In the genomic region with DNA sequence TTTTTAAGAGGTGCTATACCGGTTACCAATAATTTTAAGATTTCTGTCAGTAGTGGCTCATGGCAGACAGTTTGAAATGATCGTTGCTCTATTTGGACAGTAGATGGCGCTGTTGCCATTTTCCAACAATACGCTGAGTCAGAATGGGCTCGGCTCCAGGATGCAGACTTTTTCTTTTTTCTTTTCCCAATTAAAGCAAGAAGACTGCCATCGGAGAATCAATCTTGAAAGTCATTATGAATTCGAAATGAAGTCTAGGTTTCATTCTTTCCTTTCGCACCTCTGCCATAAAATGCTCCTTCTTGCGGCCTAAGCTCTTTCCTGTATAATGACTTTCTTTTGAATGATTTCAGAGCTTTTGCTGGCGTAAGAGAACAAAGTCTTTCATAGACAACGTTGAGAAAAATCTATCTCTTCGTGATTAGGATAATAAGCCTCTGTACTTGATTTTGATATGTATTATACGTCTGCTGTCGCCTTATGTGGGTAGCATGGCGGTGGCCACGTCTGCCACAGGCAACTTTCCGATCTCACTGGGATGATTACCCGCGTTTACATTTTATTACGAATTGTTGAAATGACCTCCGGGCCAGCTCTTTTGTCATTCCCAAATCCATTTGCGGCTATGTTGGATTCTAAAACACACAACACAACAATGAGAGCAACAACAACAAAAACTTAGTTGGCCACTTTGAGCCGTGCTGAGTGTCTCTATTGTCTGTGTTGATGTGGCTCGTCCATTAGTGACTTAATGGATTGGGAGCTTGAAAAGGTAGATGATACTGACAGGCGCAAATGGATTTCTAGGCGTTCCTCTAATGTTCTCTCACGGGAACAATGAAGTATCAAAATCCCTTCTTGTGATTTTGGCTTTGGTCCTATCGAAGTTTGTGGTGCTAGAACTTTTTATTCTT, we compare ENCODE assay signal across 8 mouse cellular contexts. TPM values are rescaled to one million over a fixed set of nuclear protein-coding genes. Genes with fewer than 3 reads are reported as not detected.
A peak's percentile ranks its signal among the peaks of the same experiment; 100 is the strongest.
DNase-seq lines count a peak whose midpoint lies in the region; ATAC-seq and TF ChIP-seq lines count a peak whose summit lies in the region.

No protein-coding gene starts in this region.

- TF ChIP-seq CTCF in CH12.LX (conservative IDR thresholded peaks at IDR 0.05 in 1 of 2, IDR thresholded peaks at IDR 0.05 in 1 of 2; ENCODE audit: low read depth in 2 of 2, low read length in 2 of 2), result peak; percentile 59 to 75; a peak in 3 of 4 replicates

- no peak overlapping the region for H3K9ac ChIP-seq in CH12.LX (ENCODE audit: insufficient read depth, low read depth)
- H3K9ac ChIP-seq in embryonic facial prominence, embryonic 12.5 days, result no peak overlapping the region
- no peak overlapping the region for H3K9ac ChIP-seq in heart, embryonic 14.5 days (ENCODE audit: low read length)
- H3K9ac ChIP-seq in liver, embryonic 11.5 days (ENCODE audit: low read depth, low read length), result no peak overlapping the region
- peak overlapping the region; percentile 50 for H3K9ac ChIP-seq in neural tube, embryonic 11.5 days (ENCODE audit: low read length)

- no peaks in the 10 kb centered on the region for H3K27me3 ChIP-seq in CH12.LX (replicated peaks)
- H3K27me3 ChIP-seq in embryonic facial prominence, embryonic 12.5 days, result no peaks in the 10 kb centered on the region
- H3K27me3 ChIP-seq in heart, embryonic 14.5 days (ENCODE audit: control insufficient read depth, insufficient read depth, low read length), result no peaks in the 10 kb centered on the region
- no peaks in the 10 kb centered on the region for H3K27me3 ChIP-seq in liver, embryonic 11.5 days (replicated peaks; ENCODE audit: control insufficient read depth, insufficient read depth, low read length)
- no peaks in the 10 kb centered on the region for H3K27me3 ChIP-seq in neural tube, embryonic 11.5 days (ENCODE audit: control insufficient read depth, insufficient read depth, low read length)

- in situ Hi-C loops in CH12.LX (cut with MboI; ENCODE audit: low pct_ligation_motif_present, low pct_unique_long_range_greater_than_20kb, low sequenced_read_pairs), result no loop called here

- peak; percentile 74 for DNase-seq in CH12.LX (ENCODE audit: extremely low read depth)
- peak; percentile 74 for DNase-seq in adrenal gland, postnatal 14 days
- peak; percentile 66 for DNase-seq in kidney, postnatal 14 days
- peak; percentile 36 for DNase-seq in liver, embryonic 11.5 days (ENCODE audit: low spot score)
- DNase-seq in neural tube, embryonic 11.5 days (ENCODE audit: low spot score), result peak; percentile 69
- peak; percentile 71 for DNase-seq in thymus, postnatal 14 days

- no peak for TF ChIP-seq POLR2A in CH12.LX (IDR thresholded peaks at IDR 0.05; ENCODE audit: low read depth, low read length)

- no peaks in the 10 kb centered on the region for H3K4me1 ChIP-seq in CH12.LX (ENCODE audit: control insufficient read depth in 1 of 2, insufficient read depth in 2 of 2)
- H3K4me1 ChIP-seq in embryonic facial prominence, embryonic 12.5 days, result no peaks in the 10 kb centered on the region
- 0 out of 4 replicates have a peak, but pooled peaks cover 0 to 2% of the 10 kb centered on the region in 2 experiments for H3K4me1 ChIP-seq in heart, embryonic 14.5 days (ENCODE audit: control insufficient read depth in 2 of 2, insufficient read depth in 2 of 2, low read length in 2 of 2)
- no peaks in the 10 kb centered on the region for H3K4me1 ChIP-seq in liver, embryonic 11.5 days (replicated peaks; ENCODE audit: control insufficient read depth, insufficient read depth, low read length)
- H3K4me1 ChIP-seq in neural tube, embryonic 11.5 days (ENCODE audit: control insufficient read depth, insufficient read depth, low read length), result no peaks in the 10 kb centered on the region

- dilution Hi-C loops in CH12.LX (cut with MboI; ENCODE audit: extremely low pct_ligation_motif_present, extremely low pct_unique_long_range_greater_than_20kb, low sequenced_read_pairs), result no loop called here

- H3K4me3 ChIP-seq in CH12.LX (replicated peaks in 1 of 3; ENCODE audit: low read depth in 2 of 3, low read length in 2 of 3, poor library complexity in 1 of 3), result no peak overlapping the region
- 0 out of 2 replicates have a peak overlapping the region, but pooled peaks have one; percentile 14 for H3K4me3 ChIP-seq in embryonic facial prominence, embryonic 12.5 days
- H3K4me3 ChIP-seq in heart, embryonic 14.5 days (ENCODE audit: control insufficient read depth in 1 of 2, insufficient read depth in 1 of 2, low read depth in 1 of 2, low read length in 2 of 2), result no peak overlapping the region
- H3K4me3 ChIP-seq in liver, embryonic 11.5 days (ENCODE audit: low read depth, low read length), result no peak overlapping the region
- peak overlapping the region; percentile 28 for H3K4me3 ChIP-seq in neural tube, embryonic 11.5 days (ENCODE audit: low read depth, low read length)

- no peaks in the 10 kb centered on the region for H3K79me2 ChIP-seq in CH12.LX (replicated peaks; ENCODE audit: control insufficient read depth, extremely low read depth, insufficient read depth, poor library complexity, severe bottlenecking)

- TF ChIP-seq RAD21 in CH12.LX (IDR thresholded peaks at IDR 0.05; ENCODE audit: low read depth, low read length), result peak; percentile 78

- no peak overlapping the region; the same call in 1 of the 2 replicates for H3K4me2 ChIP-seq in CH12.LX (ENCODE audit: insufficient read depth, low read depth, poor library complexity, severe bottlenecking)
- H3K4me2 ChIP-seq in embryonic facial prominence, embryonic 12.5 days (replicated peaks), result peak overlapping the region; percentile 35
- peak overlapping the region; percentile 40 for H3K4me2 ChIP-seq in heart, embryonic 14.5 days (ENCODE audit: low read length)
- peak overlapping the region; percentile 38 for H3K4me2 ChIP-seq in liver, embryonic 11.5 days
- peak overlapping the region; percentile 44 for H3K4me2 ChIP-seq in neural tube, embryonic 11.5 days (ENCODE audit: low read depth)

- no peak for ATAC-seq in embryonic facial prominence, embryonic 12.5 days (ENCODE audit: insufficient number of reproducible peaks, insufficient read depth, low FRiP score, low TSS enrichment)
- no peak for ATAC-seq in heart, embryonic 14.5 days (ENCODE audit: insufficient number of reproducible peaks, insufficient read depth, low FRiP score, low read depth)
- ATAC-seq in liver, embryonic 11.5 days (replicated peaks; ENCODE audit: low FRiP score), result no peak
- peak; percentile 85; the same call in 1 of the 2 replicates for ATAC-seq in neural tube, embryonic 11.5 days (ENCODE audit: insufficient read depth, low FRiP score, low TSS enrichment)

- 45% methylated on average over 28 of the region's 28 CpGs for WGBS in embryonic facial prominence, embryonic 12.5 days
- 50% methylated on average over 28 of the region's 28 CpGs for WGBS in heart, embryonic 14.5 days
- WGBS in liver, embryonic 11.5 days, result 52% methylated on average over 28 of the region's 28 CpGs
- 23% methylated on average over 28 of the region's 28 CpGs for WGBS in neural tube, embryonic 11.5 days

- no peaks in the 10 kb centered on the region for H3K36me3 ChIP-seq in CH12.LX (replicated peaks in 1 of 2; ENCODE audit: control insufficient read depth in 1 of 2, insufficient read depth in 1 of 2, low read length in 1 of 2)
- no peaks in the 10 kb centered on the region for H3K36me3 ChIP-seq in embryonic facial prominence, embryonic 12.5 days
- no peaks in the 10 kb centered on the region for H3K36me3 ChIP-seq in heart, embryonic 14.5 days (ENCODE audit: control insufficient read depth, insufficient read depth, low read length)
- no peaks in the 10 kb centered on the region for H3K36me3 ChIP-seq in liver, embryonic 11.5 days (ENCODE audit: control insufficient read depth, insufficient read depth, low read length)
- H3K36me3 ChIP-seq in neural tube, embryonic 11.5 days (ENCODE audit: control insufficient read depth, insufficient read depth, low read length), result no peaks in the 10 kb centered on the region

- no peak overlapping the region for H3K27ac ChIP-seq in CH12.LX (ENCODE audit: insufficient read depth, low read depth)
- no peak overlapping the region for H3K27ac ChIP-seq in embryonic facial prominence, embryonic 12.5 days
- H3K27ac ChIP-seq in heart, embryonic 14.5 days (replicated peaks in 1 of 2; ENCODE audit: control insufficient read depth in 1 of 2, insufficient read depth in 1 of 2, low read depth in 2 of 2, low read length in 2 of 2), result no peak overlapping the region
- H3K27ac ChIP-seq in liver, embryonic 11.5 days (ENCODE audit: low read depth, low read length), result no peak overlapping the region
- H3K27ac ChIP-seq in neural tube, embryonic 11.5 days (ENCODE audit: low read depth, low read length), result no peak overlapping the region

- H3K9me3 ChIP-seq in CH12.LX (replicated peaks; ENCODE audit: low read length), result no peaks in the 10 kb centered on the region
- H3K9me3 ChIP-seq in embryonic facial prominence, embryonic 12.5 days, result no peaks in the 10 kb centered on the region
- no peaks in the 10 kb centered on the region for H3K9me3 ChIP-seq in heart, embryonic 14.5 days (ENCODE audit: control insufficient read depth, low read length)
- H3K9me3 ChIP-seq in liver, embryonic 11.5 days (ENCODE audit: control insufficient read depth, low read length), result no peaks in the 10 kb centered on the region
- no peaks in the 10 kb centered on the region for H3K9me3 ChIP-seq in neural tube, embryonic 11.5 days (ENCODE audit: control insufficient read depth, low read length)

- no peak for TF ChIP-seq EP300 in CH12.LX (IDR thresholded peaks at IDR 0.05; ENCODE audit: low read length)

TF ChIP-seq in CH12.LX, 34 proteins besides CTCF, POLR2A, EP300 and RAD21:
- TF ChIP-seq SMC3 (IDR thresholded peaks at IDR 0.05; ENCODE audit: low read depth, low read length), result peak; percentile 64
- peak; percentile 98 for TF ChIP-seq MAFK (IDR thresholded peaks at IDR 0.05; ENCODE audit: insufficient replicate concordance, low read length)
- peak; percentile 22; the same call in 1 of the 2 replicates for TF ChIP-seq JUND (conservative IDR thresholded peaks at IDR 0.05; ENCODE audit: low read depth, low read length)
- no peak for TF ChIP-seq ETS1 (conservative IDR thresholded peaks at IDR 0.05; ENCODE audit: low read depth, low read length)

RNA-seq across cellular contexts. Expression of gene Spag16, which starts 36.2 kb away (rescaled TPM):
- not detected in 2 replicates for total RNA-seq in CH12.LX (2012; rRNA removed)
- not detected in 2 replicates for total RNA-seq in CH12.LX (2014; rRNA removed)
- polyA plus RNA-seq in CH12.LX (2012; ENCODE audit: insufficient read length, low read depth), result 0.19 TPM in 1 of 2 replicates, not detected in the other
- total RNA-seq in adrenal gland, postnatal 14 days (2021), result not detected in 2 replicates
- polyA plus RNA-seq in embryonic facial prominence, embryonic 12.5 days (2016; fragmentation: Nextera tagmentation; extraction: Ambion mirVana), result 1.1 and 1.2 TPM in 2 replicates
- polyA plus RNA-seq in heart, embryonic 14.5 days (2014; fragmentation: Nextera tagmentation; extraction: Ambion mirVana), result 0.22 and 0.62 TPM in 2 replicates
- polyA plus RNA-seq in liver, embryonic 11.5 days (2014; fragmentation: Nextera tagmentation; extraction: Ambion mirVana), result 0.25 and 0.32 TPM in 2 replicates
- 2.1 and 2.2 TPM in 2 replicates for polyA plus RNA-seq in neural tube, embryonic 11.5 days (2014; fragmentation: Nextera tagmentation; extraction: Ambion mirVana)

Comparison
In these comparisons a context has a peak if more than half of its experiments do, and no peak if none do; other contexts are left out.
1. H3K4me3 ChIP-seq: peak in embryonic facial prominence, embryonic 12.5 days (single experiment) and neural tube, embryonic 11.5 days (single experiment); none in CH12.LX (0 of 3), heart, embryonic 14.5 days (0 of 2) and liver, embryonic 11.5 days (single experiment).
2. Peak in every context shown above with its lines, with median percentiles within 50 percentile points of each other: DNase-seq.